Mouse (Mus musculus) induced T-regulatory cell, adult 2 months (primary cell): Measurements from ENCODE around the gene Slc25a27.
A peak's percentile ranks its signal among the peaks of the same experiment; 100 is the strongest.

Experiments
- DNase-seq: peaks from one replicate; pipeline ENCODE4 v3.0.0-alpha.2; 2012; ENCODE audit warnings: low read depth

Slc25a27 gene

DNA sequence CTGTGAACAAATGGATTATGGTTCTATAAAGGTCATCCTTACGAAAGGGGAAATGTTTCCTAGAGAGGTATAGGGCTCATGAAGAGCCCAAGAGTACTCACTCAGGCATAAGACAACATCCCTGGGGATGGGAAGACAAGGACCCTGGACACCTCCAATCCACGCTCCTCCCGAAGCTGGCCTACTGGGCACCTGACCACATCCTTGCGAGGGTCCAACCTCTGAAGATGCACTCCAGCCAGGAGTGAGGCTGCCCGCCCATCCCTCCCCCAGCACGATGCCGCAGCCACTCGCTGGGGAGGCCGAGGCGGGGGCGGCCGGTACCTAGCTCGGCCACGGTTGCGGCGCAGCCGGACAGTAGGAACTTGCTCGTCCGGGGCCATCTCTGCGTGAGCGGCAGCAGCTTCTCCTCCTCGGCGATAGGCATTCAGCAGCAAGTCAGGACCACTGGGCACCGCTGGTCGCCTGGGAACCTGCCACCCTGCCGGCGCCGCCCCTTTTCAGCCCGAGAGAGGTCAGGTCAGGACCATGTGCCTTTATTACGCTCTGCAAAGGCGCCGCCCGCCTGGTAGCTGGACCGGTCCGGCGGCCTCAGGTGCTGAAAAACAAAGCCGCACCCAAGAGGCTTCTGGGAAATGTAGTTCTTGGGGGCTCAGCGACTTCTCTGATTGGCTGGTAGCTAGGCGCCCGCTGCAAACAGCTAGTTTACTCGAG lies at the start of gene Slc25a27:
Gene Slc25a27 (minus strand): TSS at position 639 of the 714 bp plus-strand sequence.
- DNase-seq: peak; percentile 90

DNA sequence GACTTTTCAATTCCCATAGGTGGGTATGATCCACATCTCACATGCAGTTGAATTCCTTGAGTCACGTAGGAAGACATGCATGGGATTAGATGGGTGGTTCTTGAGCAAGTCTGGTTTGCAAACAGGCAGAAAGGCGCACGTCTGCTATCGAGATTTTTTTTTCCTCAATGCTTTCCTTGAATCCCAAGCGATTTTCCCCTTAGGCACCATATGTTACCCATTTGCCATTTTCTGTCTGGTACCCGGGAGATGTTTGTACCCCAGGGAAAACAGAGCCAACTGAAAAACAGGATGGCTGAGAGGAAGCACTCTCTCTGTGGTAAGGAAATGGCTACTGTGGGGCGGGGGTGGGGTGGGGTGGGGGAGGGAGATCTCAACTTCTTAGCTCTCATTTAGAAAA lies 49.6 kb upstream of the Slc25a27 start:
- no peak for DNase-seq

DNA sequence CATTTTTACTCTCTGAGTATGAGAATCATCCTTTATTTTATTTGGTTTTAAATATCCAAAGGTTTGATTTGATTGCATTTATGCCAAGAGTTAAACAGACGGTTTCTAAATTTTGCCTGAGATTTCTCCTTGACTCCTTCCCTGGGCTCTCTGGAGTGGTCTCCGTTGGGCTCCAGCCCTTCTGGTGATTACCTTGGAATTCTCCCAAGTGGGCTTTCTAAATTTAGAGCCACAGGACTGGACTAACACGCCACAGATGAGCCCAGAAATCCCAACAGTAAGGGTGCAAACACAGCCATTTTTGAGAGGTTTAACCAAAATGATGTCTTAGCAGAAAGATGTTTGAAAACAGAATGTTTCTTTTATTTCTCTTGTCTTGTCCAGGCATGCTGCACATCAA lies 47.2 kb upstream of the Slc25a27 start:
- no peak for DNase-seq

DNA sequence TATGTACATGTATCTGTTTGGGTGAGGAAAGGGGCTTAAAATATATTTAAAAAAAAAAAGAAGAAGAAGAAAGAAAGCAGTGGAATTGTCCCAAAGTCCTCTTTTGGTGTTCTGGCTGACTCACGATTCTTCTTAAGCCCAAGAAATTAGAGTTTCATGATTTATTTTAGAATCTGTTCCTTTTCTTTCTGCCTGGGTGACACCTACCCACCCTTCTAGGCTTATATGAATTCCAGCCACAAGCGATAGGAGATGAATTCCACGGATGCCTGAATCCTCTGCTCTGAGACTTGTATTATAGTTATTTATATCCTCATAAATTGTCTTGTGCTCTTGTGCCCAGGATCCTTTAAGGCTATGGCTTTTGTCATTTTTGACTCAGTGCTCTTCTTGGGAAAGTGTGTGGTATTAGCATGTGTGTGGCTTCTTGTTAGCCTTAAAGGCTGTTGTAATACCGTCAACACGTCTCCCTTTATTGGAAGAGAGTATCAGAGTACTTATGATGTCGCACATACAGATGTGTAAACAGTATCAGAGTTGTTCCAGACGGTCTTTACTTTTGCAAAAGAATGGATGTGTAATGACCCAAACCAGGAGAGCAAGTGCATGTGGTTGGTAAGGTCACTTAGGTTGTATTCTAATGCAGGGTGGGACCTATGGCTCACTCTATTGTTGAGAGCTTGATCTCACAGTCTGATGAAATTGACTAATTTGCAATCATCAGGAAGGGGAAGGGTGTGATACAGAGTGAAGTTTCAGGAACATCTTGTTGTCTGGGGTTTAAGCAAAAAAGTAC lies 44.7 kb upstream of the Slc25a27 start:
- no peak for DNase-seq

DNA sequence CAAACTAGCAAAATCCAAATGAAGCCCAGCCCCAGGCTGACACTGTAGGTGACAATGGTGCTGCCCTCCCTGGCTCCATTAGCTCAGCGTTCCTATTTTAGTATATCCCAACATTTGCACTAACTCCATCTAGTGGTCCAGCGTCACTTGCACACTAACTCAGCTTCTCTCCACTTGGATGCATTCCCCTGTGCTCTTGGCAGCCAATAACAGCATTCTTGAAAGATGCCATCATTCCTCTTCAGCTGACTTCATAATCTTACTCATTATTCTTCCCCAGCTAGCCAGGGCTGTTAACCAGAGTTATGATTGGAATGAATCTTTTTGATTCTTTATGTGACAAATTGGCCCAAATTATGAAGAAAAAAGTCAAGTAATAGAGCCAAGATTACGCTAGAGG lies 40.2 kb upstream of the Slc25a27 start:
- no peak for DNase-seq

DNA sequence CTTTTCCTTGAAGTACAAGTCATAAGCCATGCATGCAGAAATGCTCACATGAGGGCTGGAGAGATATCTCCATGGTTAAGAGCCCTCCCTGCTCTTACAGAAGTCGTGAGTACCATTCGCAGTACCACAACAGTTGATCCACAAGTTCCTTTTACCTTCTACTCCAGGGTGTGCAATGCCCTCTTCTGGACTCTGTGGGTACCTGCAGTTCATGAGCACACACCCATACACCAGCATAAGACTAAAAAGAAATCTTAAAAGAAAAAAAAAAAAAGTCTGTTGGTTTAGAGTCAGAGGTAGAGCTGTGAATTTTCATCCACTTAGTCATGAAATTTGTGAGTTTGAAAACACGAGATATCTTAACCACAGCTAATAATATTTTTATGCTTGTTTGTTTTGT lies 39.7 kb upstream of the Slc25a27 start:
- DNase-seq: no peak

DNA sequence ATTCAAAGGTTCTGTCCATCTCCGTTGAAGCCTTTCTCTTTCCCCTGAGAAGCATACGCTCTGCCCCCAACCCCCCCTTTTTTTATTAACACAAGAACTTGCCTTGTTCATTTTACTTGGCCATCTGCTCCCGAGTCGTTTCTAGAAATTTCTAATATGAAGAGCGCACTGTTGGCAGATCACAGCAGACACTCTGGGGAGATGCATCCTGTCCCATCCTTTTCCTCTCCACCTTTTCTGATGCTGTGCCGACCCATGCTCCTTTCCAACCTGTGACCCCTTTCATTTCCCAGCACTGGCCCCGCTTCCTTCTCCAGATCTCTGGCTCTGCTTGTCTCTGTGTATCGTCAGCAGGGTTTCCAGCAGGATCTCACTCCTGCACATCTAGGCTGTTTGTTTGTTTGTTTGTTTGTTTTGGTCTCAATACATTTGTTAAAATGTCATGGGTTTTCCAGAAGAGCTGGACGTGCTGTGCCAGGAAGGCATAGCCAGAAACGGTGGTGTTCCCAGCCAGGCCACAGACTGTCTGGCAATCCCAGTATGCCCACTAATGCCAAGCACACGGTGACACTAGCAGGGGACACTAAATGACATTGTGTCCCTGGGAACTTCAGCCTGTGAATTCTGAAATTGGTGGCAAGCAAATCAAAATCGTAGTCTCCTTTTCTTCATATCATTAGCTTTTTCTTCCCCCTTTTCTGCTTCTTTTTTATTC lies 37.4 kb upstream of the Slc25a27 start:
- DNase-seq: no peak

DNA sequence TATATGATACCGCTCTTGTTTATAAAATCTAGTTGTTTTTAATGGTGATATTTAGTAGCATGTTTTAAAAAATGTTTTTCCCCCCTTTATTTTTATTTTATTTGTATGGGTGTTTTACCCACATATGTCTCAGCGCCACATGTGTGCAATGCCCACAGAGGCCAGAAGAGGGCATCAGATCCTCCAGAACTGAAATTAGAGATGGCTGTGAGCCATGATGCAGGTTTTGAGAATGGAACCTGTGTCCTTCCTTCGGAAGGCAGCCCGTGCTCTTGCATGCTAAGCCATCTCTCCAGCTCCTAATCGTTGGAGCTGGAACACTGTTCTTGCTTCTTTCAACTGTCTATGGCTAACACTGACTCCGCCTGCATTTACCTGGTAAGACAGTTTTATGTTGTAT lies 34.0 kb upstream of the Slc25a27 start:
- DNase-seq: peak; percentile 52

DNA sequence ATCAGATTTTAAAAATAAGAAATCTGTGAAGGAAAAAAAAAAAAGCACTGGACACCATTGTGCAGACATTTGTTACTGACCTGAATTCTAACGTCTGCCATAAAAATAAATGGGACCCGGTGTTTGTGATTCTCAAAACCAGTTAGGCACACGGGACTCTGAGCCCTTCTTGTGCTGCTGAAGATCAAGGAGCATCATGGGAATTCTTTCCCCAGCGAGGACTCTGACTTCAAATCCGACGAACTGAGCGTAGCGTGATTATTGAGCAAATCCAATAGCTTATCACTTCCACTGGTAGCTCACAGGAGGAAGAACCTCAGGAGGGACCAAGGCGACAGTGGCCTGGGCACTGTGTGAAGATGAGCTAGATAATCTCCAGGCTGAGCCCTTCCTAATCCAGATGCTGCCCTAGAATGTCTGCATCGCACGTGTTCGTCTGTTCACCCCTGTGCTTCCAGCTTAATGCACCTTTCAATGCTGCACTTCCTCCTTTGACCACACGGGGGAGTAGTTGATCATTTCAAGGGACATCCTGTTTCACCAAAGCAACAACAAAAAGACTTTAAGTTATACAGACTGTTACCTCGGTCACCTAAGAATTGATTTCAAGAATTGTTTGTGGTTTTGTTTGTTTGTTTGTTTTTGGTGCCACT lies 32.1 kb upstream of the Slc25a27 start:
- DNase-seq: peak; percentile 83

DNA sequence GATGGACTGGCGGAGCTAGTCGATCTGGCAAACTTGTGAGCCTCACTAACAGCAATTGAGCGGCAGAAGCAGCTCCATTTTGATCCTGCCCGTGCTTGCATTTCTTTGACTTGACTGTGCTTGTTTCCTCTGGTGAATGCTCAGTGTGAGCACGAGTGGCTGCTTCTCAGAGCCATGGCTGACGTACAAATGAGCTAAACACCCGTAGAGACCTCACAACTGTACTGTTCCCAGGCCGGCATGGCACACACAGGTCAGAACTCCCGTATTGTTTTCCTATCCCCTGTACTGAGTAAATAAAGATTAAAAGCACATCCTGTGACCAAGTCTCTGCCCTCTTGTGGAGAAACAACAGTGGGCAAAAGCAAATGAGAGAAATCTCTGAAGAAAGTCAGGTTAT lies 22.6 kb upstream of the Slc25a27 start:
- DNase-seq: no peak

DNA sequence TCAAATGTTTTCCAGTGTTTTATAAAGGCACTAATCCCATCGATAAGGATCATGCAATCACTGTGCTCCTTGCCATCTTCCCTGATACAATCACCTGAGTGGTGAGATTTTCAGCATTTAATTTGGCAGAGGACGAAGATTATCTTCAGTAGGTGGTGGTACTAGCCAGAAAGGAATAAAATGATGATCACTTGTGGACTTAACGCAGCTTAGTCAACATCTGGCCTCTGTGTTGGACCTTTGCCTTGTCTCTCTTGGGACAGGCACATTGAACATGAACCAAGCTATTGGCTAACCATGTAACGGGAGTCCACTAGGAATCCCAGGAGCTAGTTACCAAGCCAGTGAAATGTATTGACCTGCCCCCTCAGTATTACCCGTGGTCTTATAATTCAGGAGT lies 17.6 kb upstream of the Slc25a27 start:
- no peak for DNase-seq

DNA sequence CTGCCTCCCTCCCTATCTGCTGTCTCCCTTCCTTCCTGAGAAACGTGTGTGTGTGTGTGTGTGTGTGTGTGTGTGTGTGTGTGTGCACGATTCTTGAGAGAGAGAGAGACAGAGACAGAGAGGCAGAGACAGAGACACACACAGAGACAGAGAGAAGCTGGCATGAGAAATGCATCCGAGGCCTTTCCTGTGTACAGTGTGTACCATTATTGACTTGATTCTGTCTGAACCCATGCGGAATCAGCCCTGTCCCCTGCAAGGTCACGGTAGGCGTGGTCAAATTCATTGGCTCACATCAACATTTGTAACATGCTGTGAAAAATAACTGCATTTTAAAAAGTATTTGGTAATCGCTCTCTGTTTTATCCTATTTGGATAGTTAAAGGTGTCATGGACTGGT lies 17.1 kb upstream of the Slc25a27 start:
- DNase-seq: no peak

DNA sequence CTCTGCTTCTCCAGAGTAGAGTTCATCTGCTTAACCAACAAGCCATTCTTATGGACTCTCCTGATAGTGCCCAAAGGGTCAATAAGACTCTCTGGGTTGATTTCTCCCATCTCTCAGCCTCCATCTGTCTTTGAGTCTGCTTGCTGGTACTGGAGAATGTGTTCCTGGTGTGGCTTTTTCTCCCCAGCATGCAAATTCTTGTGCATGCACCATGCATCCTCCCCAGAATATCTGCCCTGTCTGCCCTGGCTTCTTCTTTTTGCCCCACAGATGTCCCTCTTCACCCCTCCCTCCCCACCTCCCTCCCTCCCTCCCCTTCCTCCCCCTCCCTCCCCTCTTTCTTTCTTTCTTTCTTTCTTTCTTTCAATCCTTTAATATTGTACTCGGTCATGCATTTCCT lies 10.3 kb upstream of the Slc25a27 start:
- no peak for DNase-seq

DNA sequence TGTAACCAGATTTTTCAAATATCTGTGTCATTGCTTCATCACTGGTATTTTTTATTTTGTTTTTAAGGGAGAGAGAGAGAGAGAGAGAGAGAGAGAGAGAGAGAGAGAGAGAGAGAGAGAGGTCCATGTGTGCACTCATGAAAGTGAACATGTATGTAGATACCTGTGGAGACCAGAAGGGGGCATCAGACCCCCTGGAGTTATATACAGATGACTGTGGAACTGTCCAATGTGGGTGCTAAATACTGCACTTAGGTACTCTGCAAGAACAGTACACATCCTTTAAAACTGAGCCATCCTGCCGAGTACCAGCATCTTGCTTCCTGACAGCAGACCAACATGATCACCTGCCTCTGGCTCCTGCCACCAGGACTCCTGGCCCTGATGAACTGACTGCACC lies 9.2 kb upstream of the Slc25a27 start:
- DNase-seq: no peak

DNA sequence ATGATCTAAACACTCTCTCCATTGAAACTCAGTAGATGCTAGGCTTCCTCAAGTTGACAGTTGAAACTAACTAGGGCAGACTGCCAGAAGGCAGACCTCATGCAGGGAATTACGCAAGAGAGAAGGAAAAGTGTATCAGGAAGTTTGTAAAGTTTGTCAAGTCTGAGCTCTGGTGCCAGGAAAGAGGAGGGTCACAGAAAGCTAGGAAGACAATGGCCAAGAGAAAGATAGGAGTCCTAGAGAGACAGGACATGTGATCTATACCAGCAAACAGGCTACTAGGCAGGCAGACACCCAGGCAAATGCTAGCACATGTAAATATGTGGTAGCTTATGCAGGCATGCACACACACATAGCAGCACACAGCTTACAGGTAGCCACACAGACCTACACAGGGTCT lies 8.2 kb upstream of the Slc25a27 start:
- no peak for DNase-seq

DNA sequence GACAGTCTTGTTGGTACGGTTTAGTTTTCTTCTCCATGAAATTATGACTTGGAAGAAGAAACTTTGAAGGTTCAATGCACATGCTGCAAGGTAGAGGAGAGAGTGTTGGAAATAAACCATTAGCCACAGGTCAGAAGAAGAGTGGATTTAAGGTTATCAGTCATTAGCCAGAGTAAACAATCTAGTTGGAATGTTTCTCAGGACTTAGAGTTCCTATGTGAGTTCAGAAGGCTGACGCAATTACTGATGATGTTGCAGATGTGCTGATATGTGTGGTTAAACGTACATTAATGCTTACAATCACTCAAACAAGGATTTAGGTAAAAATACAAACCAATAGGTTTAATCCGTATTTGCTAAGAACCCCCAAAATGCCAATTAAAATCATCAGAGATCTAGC lies 4.9 kb upstream of the Slc25a27 start:
- no peak for DNase-seq

DNA sequence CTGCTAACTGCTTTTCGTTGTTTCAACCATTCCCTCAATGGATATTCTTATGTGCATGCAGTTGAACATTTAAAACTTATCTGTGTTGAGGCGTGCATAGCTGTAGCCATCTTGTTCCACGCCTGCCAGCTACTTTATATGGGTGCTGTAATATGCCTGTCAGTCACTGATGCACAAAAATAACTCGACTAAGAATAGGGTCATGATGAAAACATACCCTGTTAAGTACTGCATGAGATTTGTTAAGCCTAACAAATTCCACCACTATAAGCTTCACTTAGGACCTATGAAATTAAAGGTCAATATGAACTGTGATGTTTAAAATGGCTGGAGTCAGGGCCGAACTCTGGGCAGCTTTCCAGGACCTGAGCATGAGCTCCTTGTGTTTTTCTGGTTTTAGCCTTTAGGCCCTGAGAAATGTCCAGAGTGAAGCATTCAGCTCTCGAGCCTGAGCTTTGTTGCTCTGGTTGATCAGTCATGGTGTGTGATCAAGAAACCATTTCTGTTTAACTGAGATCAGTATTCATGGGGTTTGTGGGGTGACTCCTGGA lies 2.2 kb upstream of the Slc25a27 start:
- DNase-seq: no peak

DNA sequence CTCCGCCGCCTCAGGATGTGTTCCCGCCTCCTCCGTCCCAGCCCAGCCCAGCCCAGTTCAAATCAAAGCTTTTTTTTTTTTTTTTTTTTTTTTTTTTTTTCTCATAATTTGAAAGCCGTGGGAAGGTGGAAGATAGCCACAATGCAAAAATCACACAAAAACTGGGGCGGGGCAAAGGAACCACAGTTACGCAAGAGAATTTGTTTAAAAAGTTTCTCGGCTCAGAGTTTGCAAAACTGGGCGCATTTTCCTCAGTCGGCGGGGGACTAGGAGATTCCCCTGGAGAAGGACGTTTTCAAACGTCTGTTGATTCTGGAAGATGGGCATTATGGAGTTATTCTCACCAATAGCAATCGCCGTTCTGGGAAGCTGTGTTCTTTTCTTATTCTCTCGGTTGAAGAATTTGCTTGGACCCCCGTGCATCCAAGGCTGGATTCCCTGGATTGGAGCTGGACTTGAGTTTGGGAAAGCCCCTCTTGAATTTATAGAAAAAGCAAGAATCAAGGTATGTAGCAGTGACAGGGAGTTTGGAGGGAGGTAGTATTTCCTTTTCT lies 353 bp upstream of the Slc25a27 start, which contains the start of gene Cyp39a1:
Gene Cyp39a1 (plus strand): TSS at position 136 of the 554 bp plus-strand sequence.
- DNase-seq: no peak

DNA sequence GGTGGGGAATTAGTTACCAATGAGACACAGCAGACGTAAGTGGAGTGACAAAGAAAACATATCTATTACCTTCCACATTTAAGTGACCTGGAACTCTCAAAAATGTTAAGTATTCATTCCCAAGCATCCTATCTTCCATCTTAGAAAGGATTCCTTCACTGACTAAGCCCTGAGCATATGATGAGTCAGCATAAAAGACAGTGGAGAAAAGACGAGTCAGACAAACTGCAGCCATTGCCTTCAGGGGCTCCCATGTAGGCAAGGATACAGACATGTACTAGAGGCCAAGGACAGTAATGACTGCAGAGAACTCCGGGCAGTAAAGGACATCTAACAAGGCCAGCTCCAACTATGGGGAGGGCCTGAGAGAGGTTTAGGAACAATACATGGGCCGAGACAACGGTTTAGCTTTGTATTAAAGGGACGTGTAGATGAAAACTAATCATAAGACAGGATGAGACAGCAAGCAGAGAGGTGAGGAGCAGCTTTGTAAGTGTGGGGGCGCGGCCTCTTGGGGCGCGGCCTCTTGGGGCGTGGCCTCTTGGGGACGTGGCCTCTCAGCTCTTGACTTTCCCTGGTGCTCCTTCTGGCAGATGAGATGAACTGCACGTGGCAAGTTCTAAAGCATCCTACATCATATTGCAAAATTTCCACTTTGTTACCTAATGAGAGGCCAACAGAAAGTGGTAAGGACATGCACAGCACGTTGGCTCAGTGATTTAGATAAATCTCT lies 15.5 kb downstream of the Slc25a27 start:
- peak; percentile 33 for DNase-seq

DNA sequence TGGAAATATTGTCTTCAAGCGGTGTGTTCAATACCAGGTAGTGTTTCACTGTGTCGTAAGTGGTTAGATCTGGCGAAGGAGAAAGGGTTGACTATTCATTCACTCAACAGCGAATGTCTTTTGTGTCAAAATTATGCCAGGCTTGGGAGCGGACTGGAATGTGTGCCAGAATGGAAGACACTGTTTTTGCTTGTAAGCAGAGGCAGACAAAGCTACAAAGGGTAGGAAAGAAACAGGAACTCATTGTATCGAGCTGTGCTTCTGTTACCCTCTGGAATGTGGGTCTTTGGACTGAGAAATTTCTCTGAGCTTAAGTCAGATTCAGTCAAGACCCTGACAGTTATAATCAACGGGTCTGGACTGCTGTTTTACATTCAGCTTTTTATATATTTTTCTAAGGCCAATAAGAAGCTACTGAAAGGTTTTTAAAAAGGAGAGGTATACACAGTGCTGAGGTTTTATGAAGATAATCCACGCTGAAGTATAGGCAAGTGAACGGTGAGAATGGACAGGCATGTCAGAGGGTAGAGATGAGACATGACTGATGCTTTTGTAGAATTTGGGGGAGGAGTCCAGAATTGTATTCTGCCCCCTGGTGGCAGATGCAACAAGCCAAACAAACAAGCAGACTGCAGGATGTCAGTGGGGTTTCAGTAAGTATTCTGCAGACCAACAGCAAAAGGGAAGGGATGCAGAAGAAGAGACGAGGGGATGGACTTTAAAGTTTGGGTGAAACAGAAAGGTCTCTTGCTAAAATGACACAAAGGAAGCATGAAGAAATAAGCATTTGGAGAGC lies 17.2 kb downstream of the Slc25a27 start:
- peak; percentile 53 for DNase-seq
